Mouse (Mus musculus) forebrain, embryonic 14.5 days (tissue): ENCODE measurements at regions not wholly inside any gene's neighbourhood (a gene's known extent, or its start where the extent isn't known, plus 50 kb on each side); places are given as distances from the start of the nearest gene placed in this dataset.
A peak's percentile ranks its signal among the peaks of the same experiment; 100 is the strongest.

Experiments
- ATAC-seq: fragments of 200-750 bp; cut with Nextera tagmentation; 2 replicates; pipeline ENCODE4 v1.8.0; 2017; ENCODE audit warnings: mild to moderate bottlenecking, moderate library complexity
- DNase-seq: peaks from one replicate; pipeline ENCODE4 v3.0.0-alpha.2; 2015; ENCODE audit warnings: low spot score
- H3K27ac ChIP-seq: fragments of 300-500 bp; sonication (generic); 2 replicates; pipeline ENCODE4 v1.5.1; 2014; ENCODE audit warnings: low read depth, mild to moderate bottlenecking, control low read depth, low read length, moderate library complexity
- H3K27me3 ChIP-seq: fragments of 300-500 bp; sonication (generic); replicated peaks from 2 replicates; pipeline ENCODE4 v1.6.1; 2014; ENCODE audit warnings: low read length, control low read depth, mixed read lengths; ENCODE audit not compliant: control insufficient read depth, insufficient read depth
- H3K36me3 ChIP-seq: fragments of 300-500 bp; sonication (generic); 2 replicates; pipeline ENCODE4 v1.6.1; 2014; ENCODE audit warnings: low read length, control low read depth; ENCODE audit not compliant: control insufficient read depth, insufficient read depth
- H3K4me1 ChIP-seq: fragments of 300-500 bp; sonication (generic); 2 replicates; pipeline ENCODE4 v1.6.1; 2014; ENCODE audit warnings: antibody characterized with exemption, low read length, control low read depth; ENCODE audit not compliant: control insufficient read depth, insufficient read depth
- H3K4me2 ChIP-seq: fragments of 300-500 bp; sonication (generic); 2 replicates; pipeline ENCODE4 v1.6.1; 2014; ENCODE audit warnings: mild to moderate bottlenecking, control low read depth, low read length
- H3K4me3 ChIP-seq: fragments of 300-500 bp; sonication (generic); 2 replicates; pipeline ENCODE4 v1.5.1; 2014; ENCODE audit warnings: low read depth, low read length, control low read depth
- H3K9ac ChIP-seq: fragments of 300-500 bp; sonication (generic); 2 replicates; pipeline ENCODE4 v1.6.1; 2014; ENCODE audit warnings: mild to moderate bottlenecking, low read length, control low read depth, moderate library complexity
- H3K9me3 ChIP-seq: fragments of 300-500 bp; sonication (generic); replicated peaks from 2 replicates; pipeline ENCODE4 v1.6.1; 2016; ENCODE audit warnings: low read length, control low read depth, mixed read lengths; ENCODE audit not compliant: control insufficient read depth
- WGBS: fragments of 180-500 bp; shearing (Covaris S2); extraction: QIAGEN DNeasy Blood & Tissue Kit; methylation state at CpG from one replicate; pipeline ENCODE4 v1.1.7; 2014; 5-methylcytosine and 5-hydroxymethylcytosine counted together

DNA sequence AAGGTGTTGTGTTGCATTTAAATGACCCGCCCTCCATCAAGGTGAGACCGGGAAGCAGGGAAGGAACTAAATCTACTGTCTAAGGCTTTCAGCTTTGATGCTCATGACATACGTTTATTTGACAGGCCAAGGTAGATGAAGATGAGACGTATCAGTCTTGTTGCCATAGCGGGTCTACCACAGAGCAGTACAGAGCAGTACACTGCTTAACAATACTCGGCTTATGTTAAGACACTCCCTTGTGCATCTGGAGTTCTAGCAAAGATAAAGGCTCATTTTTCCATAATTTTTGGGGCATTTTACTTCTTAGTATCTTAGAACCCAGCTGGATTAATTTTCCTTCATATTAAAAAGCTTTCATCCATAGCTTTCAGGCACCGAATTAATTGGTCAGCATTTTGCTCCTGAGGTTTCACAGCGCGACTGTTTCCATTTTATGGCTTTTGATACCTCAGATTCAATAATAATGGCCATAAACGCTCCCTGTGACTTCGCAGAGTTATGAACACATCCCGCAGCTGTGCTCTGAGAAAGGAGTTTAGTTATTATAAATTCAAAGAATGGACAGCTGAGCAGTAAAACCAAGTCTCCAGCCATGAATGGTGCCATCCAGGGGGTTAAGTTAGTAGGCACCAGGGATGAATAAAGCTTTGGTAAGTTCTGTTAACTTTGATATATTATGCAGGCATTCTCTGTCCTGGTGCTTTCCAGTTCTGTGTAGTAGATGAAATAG is 85.0 kb upstream of the Pld5 start:
- WGBS = 93% methylated on average over 12 of the region's 12 CpGs
- Histone ChIP-seq H3K4me2 (no peak overlapping the region), H3K36me3 (no peaks in the 10 kb centered on the region), H3K4me3 (no peak overlapping the region), H3K9ac (no peak overlapping the region), H3K27me3 (no peaks in the 10 kb centered on the region), H3K27ac (no peak overlapping the region), H3K4me1 (0 out of 2 replicates have a peak, but pooled peaks cover 2% of the 10 kb centered on the region), H3K9me3 (no peaks in the 10 kb centered on the region)
- DNase-seq (no peak), ATAC-seq (no peak)

DNA sequence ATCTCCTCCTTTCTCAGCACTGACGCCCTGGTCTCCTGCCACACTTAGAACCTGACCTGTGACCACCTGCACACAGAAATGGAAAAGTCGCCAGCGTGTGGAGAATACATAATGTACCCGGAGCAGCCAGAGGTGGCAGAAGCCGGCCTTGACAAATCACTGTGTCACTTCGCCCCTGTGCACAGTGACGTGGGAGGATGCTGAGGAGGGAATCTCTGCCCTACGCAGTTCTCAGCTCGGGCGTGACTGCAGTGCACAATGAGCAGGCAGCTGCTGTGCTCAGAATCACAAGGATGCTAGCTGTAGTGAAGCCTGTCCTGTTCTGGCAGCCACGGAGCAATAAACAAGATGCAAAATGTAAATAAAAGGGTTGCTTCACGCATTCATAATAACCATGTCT is 80.2 kb upstream of the Pld5 start:
- peak; percentile 61 for DNase-seq
- no peaks in the 10 kb centered on the region for H3K36me3 ChIP-seq
- H3K4me1 ChIP-seq = 0 out of 2 replicates have a peak, but pooled peaks cover 2% of the 10 kb centered on the region
- H3K27me3 ChIP-seq = no peaks in the 10 kb centered on the region
- no peak overlapping the region for H3K27ac ChIP-seq
- ATAC-seq = peak; percentile 93
- H3K4me3 ChIP-seq = no peak overlapping the region
- no peak overlapping the region for H3K9ac ChIP-seq
- no peaks in the 10 kb centered on the region for H3K9me3 ChIP-seq
- H3K4me2 ChIP-seq = peak overlapping the region; percentile 1; the same call in 1 of the 2 replicates
- 60% methylated on average over 12 of the region's 12 CpGs for WGBS

- no peak for ATAC-seq
- H3K9ac ChIP-seq = no peak overlapping the region
- no peak overlapping the region for H3K27ac ChIP-seq
- no peak overlapping the region for H3K4me3 ChIP-seq
- no peaks in the 10 kb centered on the region for H3K27me3 ChIP-seq
- H3K36me3 ChIP-seq = no peaks in the 10 kb centered on the region
- DNase-seq = peak; percentile 15
- H3K4me1 ChIP-seq = peaks cover 5% of the 10 kb centered on the region
- 35% methylated on average over 1 of the region's 1 CpGs for WGBS
- 0 out of 2 replicates have a peak overlapping the region, but pooled peaks have one; percentile 1 for H3K4me2 ChIP-seq
- H3K9me3 ChIP-seq = no peaks in the 10 kb centered on the region
These were observed 79.8 kb upstream of the Pld5 start for GRCm38 (mm10) chr1:176354898-176355297.

DNA sequence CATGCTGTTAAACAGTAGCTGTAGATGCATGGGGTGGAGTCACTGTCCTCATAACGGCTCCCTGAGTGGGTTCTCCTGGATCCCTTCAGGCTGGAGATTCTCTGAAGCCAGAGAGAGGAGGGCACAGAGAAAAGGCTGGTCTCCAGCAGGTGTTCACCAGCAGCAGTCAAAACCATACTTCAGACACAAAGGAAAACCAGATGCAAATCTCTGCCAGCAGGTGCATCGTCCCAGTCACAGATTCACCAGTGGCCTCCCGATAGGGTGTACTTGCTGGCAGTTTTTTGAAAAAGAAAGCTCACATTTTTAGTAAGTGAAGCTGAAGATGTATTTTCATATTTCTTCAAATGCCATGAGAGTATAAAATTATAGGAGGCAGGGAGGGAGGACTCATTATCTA is 77.6 kb upstream of the Pld5 start:
- Histone ChIP-seq H3K9me3 (no peaks in the 10 kb centered on the region), H3K4me2 (no peak overlapping the region), H3K4me3 (no peak overlapping the region), H3K4me1 (peaks cover 6% of the 10 kb centered on the region), H3K36me3 (no peaks in the 10 kb centered on the region), H3K27me3 (no peaks in the 10 kb centered on the region), H3K27ac (no peak overlapping the region), H3K9ac (no peak overlapping the region)
- ATAC-seq (no peak), DNase-seq (no peak)
- WGBS = 74% methylated on average over 3 of the region's 3 CpGs

DNA sequence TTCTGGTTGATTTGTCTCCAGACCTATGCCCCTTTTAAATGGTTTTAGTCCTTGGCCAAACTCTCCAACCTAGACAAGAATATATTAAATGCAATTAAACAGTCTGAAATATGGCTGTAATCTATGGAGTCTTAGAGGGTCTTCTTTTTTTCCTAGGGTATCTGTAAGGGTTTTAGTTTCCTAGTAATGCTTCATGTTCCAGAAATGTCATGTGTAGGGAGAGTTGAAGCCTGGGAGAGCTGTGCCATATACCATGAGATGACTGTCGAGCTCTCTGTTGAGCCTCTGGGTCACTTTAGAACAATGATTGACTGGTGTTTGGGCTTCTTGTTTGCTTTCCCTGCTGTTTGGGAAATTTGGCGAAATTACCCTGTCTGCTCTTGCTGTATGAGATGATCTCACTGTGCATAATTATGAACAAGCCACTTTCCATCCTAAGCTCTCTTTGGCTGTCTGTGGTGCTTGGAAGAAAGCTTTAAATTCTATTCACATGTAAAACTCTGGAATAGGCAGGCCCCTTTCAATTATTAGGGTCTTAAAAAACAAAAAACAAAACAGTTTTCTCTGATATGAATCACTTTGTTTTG is 74.9 kb upstream of the Pld5 start:
- 16% methylated on average over 2 of the region's 2 CpGs for WGBS
- no peaks in the 10 kb centered on the region for H3K36me3 ChIP-seq
- peaks cover 3% of the 10 kb centered on the region for H3K4me1 ChIP-seq
- no peaks in the 10 kb centered on the region for H3K9me3 ChIP-seq
- no peak overlapping the region for H3K4me2 ChIP-seq
- ATAC-seq (no peak; the same call in 1 of the 2 replicates), DNase-seq (peak; percentile 48)
- H3K9ac ChIP-seq = no peak overlapping the region
- no peak overlapping the region for H3K27ac ChIP-seq
- no peaks in the 10 kb centered on the region for H3K27me3 ChIP-seq
- no peak overlapping the region for H3K4me3 ChIP-seq

GRCm38 (mm10) chr1:176348129-176348528 is 73.0 kb upstream of the Pld5 start:
- Histone ChIP-seq H3K27ac (no peak overlapping the region), H3K4me1 (peaks cover 3% of the 10 kb centered on the region), H3K27me3 (no peaks in the 10 kb centered on the region), H3K36me3 (no peaks in the 10 kb centered on the region), H3K4me2 (no peak overlapping the region), H3K9me3 (no peaks in the 10 kb centered on the region), H3K4me3 (no peak overlapping the region), H3K9ac (no peak overlapping the region)
- ATAC-seq (no peak), DNase-seq (no peak)
- 84% methylated on average over 3 of the region's 3 CpGs for WGBS

- H3K4me3 ChIP-seq = no peak overlapping the region
- no peak overlapping the region for H3K27ac ChIP-seq
- no peaks in the 10 kb centered on the region for H3K36me3 ChIP-seq
- H3K9ac ChIP-seq = no peak overlapping the region
- ATAC-seq (no peak), DNase-seq (no peak)
- no peak overlapping the region for H3K4me2 ChIP-seq
- H3K4me1 ChIP-seq = no peaks in the 10 kb centered on the region
- H3K27me3 ChIP-seq = no peaks in the 10 kb centered on the region
- 79% methylated on average over 3 of the region's 3 CpGs for WGBS
- no peaks in the 10 kb centered on the region for H3K9me3 ChIP-seq
These were observed 56.2 kb upstream of the Pld5 start for GRCm38 (mm10) chr1:176331344-176331743.
